Mouse (Mus musculus) left cerebral cortex, postnatal 25 days (tissue): ENCODE data around the gene Ffar3. TPM values are rescaled to one million over a fixed set of nuclear protein-coding genes. Genes with fewer than 3 reads are reported as not detected.

Source experiments
- DNase-seq, 2 experiments: peaks; one replicate each; pipeline ENCODE4 v3.0.0; 2022; ENCODE audit warnings: low spot score in 2 of 2, mixed read lengths in 1 of 2
- intact Hi-C: fragments of 180-260 bp; cut with DNase I; formaldehyde crosslinking; loops from one replicate; pipeline ENCODE4 v1.15.1; 2025
- total RNA-seq, 2 experiments: library from RNA; stranded (reverse); gene quantifications; 2 replicates each; pipeline ENCODE4 v1.2.3; 2021

The Ffar3 gene
- total RNA-seq, 2 experiments from 2014 or later = not detected

DNA sequence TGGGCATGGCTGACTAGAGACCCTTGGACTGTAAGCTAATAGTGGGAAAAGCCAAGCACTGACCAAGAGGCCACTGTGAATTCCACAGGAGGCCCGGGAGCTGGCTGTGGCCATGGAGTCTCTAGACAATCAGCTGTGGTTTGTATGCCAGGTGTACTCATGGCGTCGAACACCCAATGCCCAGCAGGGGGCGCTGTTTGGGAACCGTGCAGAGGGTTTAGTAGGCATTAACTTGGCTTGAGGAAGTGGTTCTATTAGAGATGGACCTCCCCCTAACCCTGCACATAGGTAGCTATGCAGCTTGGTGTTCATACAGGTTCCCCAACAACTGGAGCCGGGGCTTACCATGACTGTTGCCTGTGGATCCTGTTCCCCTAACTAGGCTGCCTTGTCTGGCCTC lies 50.1 kb downstream of the Ffar3 start:
- no peak for DNase-seq
- intact Hi-C loops = loop anchor here (5.0 kb wide), 1 partner anchor 51 kb away; the partner anchor contains the start of gene Ffar3

Other genes starting within 250 kb of the Ffar3 start
- under 1 TPM; 0.23 to 0.50 TPM for gene Upk1a, start 243.3 kb downstream of the Ffar3 start, total RNA-seq
- gene Cox6b1, start 230.0 kb downstream of the Ffar3 start, total RNA-seq = 100 to 1,000 TPM; 721 to 744 TPM
- not detected for gene Etv2, start 220.3 kb downstream of the Ffar3 start, total RNA-seq
- 10 to 100 TPM; 66.8 to 70.8 TPM for gene Rbm42, start 205.9 kb downstream of the Ffar3 start, total RNA-seq
- gene Haus5, start 191.2 kb downstream of the Ffar3 start, total RNA-seq = 1 to 10 TPM; 3.5 to 6.4 TPM
- not detected for gene Pmis2, start 184.6 kb downstream of the Ffar3 start, total RNA-seq
- gene 2200002J24Rik, start 157.3 kb downstream of the Ffar3 start, total RNA-seq = not detected
- 1 to 10 TPM in 1 of 2 experiments, under 1 TPM in 1; 0.60 to 1.2 TPM for gene Atp4a, start 144.0 kb downstream of the Ffar3 start, total RNA-seq
- gene Tmem147, start 126.6 kb downstream of the Ffar3 start, total RNA-seq = 100 to 1,000 TPM; 119 to 130 TPM
- not detected for gene Gapdhs, start 112.5 kb downstream of the Ffar3 start, total RNA-seq
- gene Sbsn, start 104.7 kb downstream of the Ffar3 start, total RNA-seq = 1 to 10 TPM; 5.7 to 7.0 TPM
- gene Dmkn, start 92.4 kb downstream of the Ffar3 start, total RNA-seq = 1 to 10 TPM; 4.0 to 5.0 TPM
- gene Krtdap, start 68.3 kb downstream of the Ffar3 start, total RNA-seq = not detected
- gene Ffar2, start 32.4 kb downstream of the Ffar3 start, total RNA-seq = not detected
- gene Ffar1, start 5.4 kb upstream of the Ffar3 start, total RNA-seq = not detected
- not detected for gene Cd22, start 24.2 kb upstream of the Ffar3 start, total RNA-seq
- 100 to 1,000 TPM; 152 to 176 TPM for gene Mag, start 58.7 kb upstream of the Ffar3 start, total RNA-seq
- not detected for gene Hamp2, start 68.5 kb upstream of the Ffar3 start, total RNA-seq
- gene Hamp, start 87.9 kb upstream of the Ffar3 start, total RNA-seq = not detected
- 100 to 1,000 TPM; 139 to 144 TPM for gene Usf2, start 100.6 kb upstream of the Ffar3 start, total RNA-seq
- gene Lsr, start 117.3 kb upstream of the Ffar3 start, total RNA-seq = 1 to 10 TPM; 8.8 to 9.9 TPM
- not detected for gene Fam187b, start 117.6 kb upstream of the Ffar3 start, total RNA-seq
- 10 to 100 TPM; 22.6 to 27.8 TPM for gene Fxyd5, start 186.3 kb upstream of the Ffar3 start, total RNA-seq
- gene Fxyd7, start 195.3 kb upstream of the Ffar3 start, total RNA-seq = 100 to 1,000 TPM; 185 to 232 TPM
- 10 to 100 TPM; 79.9 to 81.6 TPM for gene Fxyd1, start 201.0 kb upstream of the Ffar3 start, total RNA-seq
- gene Lgi4, start 203.2 kb upstream of the Ffar3 start, total RNA-seq = 10 to 100 TPM; 24.2 to 24.9 TPM
- gene Fxyd3, start 220.5 kb upstream of the Ffar3 start, total RNA-seq = not detected